Mouse (Mus musculus): ENCODE data around the gene Prom2.

Gene Prom2

GRCm38 (mm10) chr2:127483001-127483400, 58.3 kb downstream of the Prom2 start:
- peak; percentile 38 to 44 for DNase-seq

GRCm38 (mm10) chr2:127482533-127482911, 58.7 kb downstream of the Prom2 start:
- peak; percentile 80 to 84 for DNase-seq

GRCm38 (mm10) chr2:127481841-127482532, 59.3 kb downstream of the Prom2 start:
- peak in 1 of 2 experiments; percentile 22 for DNase-seq

- DNase-seq, result no peak
Observed at GRCm38 (mm10) chr2:127479763-127480162, 61.5 kb downstream of the Prom2 start.

- no peak for DNase-seq
Observed at GRCm38 (mm10) chr2:127479210-127479609, 62.1 kb downstream of the Prom2 start.
